Mouse (Mus musculus) testis, adult 2 months (tissue): ENCODE data around the gene Ramp2.

ENCODE experiments used
- CTCF ChIP-seq: fragments of 200-500 bp; IDR thresholded peaks from 2 replicates; pipeline ENCODE4 v1.5.1; 2012; ENCODE audit warnings: low read depth, mild to moderate bottlenecking, inconsistent platforms, low read length, moderate library complexity; ENCODE audit not compliant: control insufficient read depth, insufficient read depth, insufficient replicate concordance
- POLR2A ChIP-seq: fragments of 200-500 bp; IDR thresholded peaks from 2 replicates; pipeline ENCODE4 v1.6.1; 2012; ENCODE audit warnings: low read depth, mild to moderate bottlenecking, inconsistent platforms, low read length, moderate library complexity; ENCODE audit not compliant: control insufficient read depth

DNA sequence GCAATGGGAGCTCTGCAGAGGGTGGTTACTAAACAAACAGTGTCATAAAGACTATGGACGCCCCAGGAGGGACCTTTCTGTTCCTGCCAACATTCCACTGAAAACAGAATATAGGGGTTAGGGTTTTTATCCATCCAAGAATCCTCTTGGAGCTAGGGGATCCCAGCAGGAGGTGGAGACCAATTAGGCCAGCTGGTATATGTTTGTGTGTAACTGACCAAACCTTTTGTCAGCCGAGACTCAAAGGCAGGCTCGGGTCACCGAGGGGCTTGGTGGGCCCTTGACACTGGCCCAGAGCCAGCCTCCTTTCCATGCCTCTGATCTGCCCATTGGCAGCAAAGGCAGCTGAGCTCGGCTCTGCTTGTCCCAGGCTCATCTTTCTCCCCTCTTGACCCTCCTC lies 37.1 kb downstream of the Ramp2 start:
- TF ChIP-seq POLR2A (no peak), CTCF (no peak)
